Mouse (Mus musculus) spleen, postnatal 4 days (tissue): ENCODE measurements around the gene Npepps.
"Not testable (repeated sequence)": the region's sequence is repeated elsewhere in the genome, so short reads cannot be mapped to it uniquely, and the experiment has no call there.

Experiments
- DNase-seq, 2 experiments: peaks; one replicate each; pipeline ENCODE4 v3.0.0; 2022; ENCODE audit warnings: low spot score in 2 of 2

The Npepps gene

DNA sequence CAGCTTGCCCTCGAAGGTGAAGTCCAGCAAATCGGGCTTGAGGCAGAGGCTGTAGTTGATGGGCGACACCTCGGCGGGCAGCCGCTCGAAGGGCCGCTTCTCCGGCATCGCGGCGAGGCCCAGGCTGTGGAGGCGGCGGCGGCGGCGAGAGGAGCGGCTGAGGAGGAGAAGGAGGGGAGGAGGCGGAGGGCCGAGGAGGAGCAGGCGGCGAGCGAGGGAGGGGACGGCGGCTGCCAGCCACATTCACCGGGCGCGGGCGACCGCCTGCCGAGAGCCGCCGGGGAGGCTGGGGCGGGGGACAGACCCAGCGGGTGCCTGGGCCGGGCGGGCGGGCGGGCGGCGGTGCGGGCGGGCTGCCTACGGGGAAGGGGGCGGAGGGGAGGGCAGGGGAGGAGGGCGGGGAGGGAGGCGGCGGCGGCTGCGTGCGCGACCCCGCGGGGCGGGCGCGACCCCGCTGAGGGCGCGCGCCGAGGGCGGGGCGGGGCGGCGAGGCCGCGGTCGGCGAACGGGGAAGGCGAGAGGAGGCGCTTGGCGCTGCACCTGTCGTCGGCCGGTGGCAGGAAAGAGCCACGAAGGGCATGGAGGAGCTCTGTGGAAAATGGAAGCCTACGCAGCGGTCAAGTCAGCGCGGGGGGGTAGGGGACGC is at the start of gene Npepps:
Gene Npepps, minus strand, starts transcription at position 423 of the 646 bp plus-strand sequence.
- peak; percentile 80 to 90 for DNase-seq

DNA sequence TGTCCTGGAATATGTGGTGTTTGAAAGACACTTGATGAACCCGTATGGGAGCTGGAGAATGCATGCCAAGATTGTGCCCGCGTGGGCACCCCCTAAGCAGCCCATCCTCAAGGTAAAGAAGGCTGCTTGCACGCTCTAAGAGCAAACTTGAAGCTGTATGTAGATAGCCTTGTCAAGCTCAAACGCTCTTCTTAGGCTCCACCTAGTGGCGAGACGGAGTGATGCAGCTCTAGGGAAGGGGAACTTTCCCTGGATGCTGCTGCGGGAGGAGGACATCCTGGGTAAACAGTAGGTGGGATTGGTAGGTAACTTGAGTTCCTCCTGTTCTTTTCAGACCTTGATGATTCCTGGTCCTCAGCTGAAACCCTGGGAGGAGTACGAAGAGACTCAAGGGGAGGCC is 47.7 kb upstream of the Npepps start:
- peak; percentile 48 to 83 for DNase-seq

DNA sequence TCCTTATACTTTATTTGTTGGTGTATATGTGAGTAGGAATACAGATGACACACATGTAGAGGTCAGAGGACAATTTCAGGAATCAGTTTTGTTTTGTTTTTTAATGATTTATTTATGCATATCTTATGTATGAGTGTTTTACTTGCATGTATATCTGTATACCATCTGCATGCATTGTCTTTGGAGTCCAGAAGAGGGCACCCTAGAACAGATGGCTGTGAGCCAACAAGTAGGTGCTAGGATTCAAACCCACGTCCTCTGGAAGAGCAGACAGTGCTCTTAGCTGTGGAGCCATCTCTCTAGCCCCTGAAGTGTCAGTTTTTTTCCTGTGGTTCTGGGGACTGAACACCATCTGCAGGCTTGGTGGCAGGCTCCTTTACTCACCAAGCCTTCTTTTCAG is 44.8 kb upstream of the Npepps start:
- no peak for DNase-seq

DNA sequence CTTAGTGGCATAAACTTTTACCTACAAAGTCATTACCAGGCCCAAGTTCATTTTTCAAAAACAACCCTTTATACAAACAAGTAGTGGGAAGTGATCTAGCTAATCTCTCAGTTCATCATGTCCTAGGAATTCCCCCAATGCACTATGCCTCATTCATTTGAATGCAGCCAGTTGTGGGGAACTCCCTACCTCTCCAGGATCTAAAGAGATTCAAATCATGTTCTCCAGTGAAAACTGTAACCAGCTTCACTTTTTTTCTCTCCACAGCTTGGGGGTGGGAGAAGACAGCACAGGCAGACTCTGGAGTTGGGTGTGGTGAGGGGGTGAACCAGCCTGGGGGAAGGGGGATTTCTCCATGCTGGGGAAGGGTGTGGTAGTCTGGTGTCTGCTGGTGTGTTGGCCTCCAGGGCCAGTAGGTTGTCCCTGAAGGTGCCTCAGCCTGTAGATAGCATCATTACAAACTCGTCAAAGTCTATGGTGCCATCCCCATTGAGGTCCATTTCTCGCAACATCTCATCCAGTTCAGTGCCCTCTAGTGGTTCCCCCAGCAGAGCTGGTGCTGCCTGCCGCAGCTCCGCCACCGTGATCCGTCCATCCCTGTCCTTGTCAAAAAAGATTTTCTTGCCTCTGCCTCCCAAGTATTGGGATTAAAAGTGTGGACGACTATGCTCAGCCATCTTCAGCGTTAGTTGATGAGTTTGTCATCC is 41.6 kb upstream of the Npepps start:
- DNase-seq = not testable (repeated sequence)

DNA sequence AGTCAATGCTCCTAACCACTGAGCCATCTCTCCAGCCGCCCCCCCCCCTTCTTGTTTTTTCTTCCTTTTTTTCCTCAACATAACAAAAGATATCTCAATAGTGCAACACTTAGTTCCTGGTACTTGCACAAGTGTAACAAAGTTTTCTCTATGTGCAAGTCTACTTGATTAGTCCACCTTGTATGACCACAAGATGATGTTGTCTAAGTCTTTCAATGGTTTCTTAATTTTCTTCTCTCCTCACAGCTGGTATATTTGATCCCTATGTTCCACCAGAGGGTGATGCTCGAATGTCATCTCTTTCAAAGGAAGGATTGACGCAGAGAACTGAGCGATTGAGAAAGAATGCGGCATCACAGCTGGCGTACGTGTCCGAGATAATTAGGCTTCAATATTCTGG is 40.8 kb upstream of the Npepps start:
- DNase-seq = no peak

DNA sequence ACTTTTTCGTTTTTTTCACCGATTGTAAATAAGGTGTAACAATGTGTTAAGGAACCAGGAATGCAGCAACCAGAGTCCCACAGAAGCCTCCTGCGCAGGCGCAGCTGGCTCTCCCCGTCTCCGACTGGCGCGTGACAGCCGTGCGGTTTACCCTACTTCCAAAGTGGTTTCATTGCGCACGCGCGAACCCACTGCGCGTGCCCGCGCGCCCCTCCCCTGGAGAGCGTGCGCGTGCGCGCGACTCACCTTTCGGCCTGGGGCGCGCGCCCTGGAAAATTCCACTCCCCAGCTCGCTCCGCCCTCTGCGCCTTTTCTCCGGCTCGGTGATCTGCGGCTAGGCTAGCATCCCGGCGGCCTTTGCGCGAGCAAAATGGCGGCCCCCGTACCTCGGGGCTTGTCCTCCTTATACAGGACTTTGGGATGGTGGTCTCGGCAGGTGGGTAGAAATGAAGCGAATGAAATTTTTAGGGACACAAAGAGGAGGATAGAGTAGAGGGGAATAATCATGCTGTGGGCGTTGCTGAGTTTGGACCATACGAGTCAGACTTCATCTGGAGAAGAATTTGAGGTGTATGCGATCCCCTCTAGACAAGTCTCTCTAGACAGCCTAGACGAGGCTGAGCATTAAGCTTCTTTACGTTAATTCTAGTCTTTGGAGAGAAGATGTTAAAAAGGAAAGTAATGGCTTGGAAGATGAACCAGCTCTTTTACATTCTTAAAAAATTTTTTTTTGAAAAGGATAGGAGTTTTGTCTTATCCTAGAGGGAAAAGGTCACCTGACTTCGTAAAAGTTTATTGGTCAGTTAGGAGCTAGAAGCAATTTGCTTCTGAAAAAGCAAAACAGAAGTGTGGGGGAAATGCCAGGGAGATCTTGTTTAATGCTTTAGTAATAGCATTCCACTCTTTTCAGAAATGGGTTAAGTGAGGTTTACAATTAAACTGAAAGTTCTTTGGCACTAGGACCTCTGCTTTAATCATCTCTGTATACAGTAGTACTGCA is 35.4 kb upstream of the Npepps start, which contains the start of gene Mrpl45:
Gene Mrpl45, plus strand, starts transcription at position 213 of the 1,000 bp plus-strand sequence.
- peak; percentile 98 to 99 for DNase-seq

DNA sequence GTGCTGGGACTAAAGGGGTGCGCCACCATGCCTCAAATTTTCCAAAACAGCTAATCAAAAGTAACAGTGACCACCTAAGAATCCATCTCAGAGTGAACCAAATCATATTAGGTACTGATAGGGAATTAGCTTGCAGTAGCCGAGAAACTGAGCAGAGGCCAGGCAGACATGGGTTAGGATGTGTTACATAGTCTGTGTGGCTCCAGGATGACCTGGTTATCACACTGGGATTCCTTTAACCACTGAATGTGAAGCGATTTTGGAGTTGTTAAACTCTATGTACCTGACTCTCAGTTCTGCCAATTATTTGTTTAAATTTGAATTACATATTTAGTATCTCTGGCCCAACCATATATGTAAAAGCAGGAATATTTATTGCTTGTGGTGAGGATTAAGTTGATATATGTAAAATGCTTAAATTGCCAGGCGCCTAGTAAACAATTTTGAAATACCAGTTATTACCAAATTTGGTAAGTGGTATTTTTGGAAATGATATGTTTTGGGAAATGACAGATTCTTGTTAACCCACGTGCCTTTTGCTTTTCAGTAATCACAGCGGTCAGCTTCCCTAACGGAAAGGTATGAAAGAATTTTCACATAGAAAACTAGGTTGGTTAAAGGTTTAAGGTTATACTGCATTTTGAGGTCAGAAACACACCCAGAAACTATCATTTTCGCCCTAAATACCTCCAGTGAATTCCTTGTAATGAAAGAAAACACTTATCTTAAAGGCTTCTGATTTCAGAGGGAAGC is 34.5 kb upstream of the Npepps start:
- no peak for DNase-seq

DNA sequence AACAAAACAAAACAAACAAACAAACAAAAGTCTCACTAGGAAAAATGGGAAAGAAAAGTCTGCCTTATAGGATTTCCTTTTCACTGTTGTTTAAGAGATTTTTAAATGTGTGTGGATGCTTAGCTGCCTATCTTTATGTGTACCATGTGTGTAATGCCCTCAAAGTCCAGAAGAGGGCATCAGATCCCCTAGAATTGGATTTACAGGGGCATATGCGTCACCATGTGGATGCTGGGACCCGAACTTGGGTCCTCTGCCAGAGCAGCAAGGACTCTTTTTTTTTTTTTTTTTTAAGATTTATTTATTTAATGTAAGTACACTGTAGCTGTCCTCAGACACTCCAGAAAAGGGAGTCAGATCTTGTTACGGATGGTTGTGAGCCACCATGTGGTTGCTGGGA is 33.7 kb upstream of the Npepps start:
- no peak for DNase-seq

DNA sequence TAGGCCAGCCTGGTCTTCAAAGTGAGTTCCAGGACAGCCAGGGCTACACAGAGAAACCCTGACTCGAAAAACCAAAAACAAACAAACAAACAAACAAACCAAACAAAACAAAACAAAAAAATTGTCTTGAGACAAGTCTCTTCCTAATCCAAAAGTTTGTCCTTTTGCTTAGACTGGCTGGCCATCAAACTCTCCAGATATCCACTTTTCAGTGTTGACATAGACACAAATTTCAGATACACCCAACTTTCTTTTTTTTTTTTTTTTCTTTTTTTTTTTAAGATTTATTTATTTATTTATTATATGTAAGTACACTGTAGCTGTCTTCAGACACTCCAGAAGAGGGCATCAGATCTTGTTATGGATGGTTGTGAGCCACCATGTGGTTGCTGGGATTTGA is 32.4 kb upstream of the Npepps start:
- DNase-seq = not testable (repeated sequence)

DNA sequence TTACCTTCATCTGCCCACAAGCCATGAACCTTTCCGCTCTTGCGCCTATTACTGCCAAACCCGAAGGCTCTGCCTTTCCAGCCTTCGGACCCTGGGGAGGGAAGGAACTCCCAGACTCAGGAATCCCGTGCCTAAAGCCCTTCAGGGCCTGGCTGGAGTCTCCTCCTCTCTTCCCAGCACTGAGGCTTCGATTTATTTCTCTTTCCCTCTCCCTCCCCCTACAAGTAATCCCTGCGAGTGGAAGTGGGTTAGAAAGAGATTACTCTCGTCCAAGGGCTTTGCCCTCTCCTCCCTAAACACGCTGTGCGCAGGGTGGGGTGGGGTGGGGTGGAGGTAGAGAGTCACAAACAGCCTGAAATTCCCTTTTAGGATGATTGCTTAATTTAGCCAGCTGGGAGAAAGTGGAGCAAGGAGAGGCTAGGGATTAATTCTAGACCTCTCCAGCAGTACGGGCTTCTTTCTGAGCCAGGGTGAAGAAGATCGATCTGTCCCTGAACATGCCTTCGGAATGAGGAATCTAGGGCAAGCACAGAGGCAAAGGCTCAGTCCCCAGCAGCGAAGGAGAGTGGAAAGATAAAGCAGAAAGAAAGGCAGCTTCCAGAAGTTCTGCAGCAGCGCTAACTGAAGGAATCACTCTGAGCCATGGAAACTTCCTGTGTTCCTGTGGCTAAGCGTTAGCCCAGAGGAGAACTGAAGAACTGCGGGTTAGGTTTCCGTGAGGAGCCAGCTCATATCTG is 30.6 kb upstream of the Npepps start:
- no peak for DNase-seq

DNA sequence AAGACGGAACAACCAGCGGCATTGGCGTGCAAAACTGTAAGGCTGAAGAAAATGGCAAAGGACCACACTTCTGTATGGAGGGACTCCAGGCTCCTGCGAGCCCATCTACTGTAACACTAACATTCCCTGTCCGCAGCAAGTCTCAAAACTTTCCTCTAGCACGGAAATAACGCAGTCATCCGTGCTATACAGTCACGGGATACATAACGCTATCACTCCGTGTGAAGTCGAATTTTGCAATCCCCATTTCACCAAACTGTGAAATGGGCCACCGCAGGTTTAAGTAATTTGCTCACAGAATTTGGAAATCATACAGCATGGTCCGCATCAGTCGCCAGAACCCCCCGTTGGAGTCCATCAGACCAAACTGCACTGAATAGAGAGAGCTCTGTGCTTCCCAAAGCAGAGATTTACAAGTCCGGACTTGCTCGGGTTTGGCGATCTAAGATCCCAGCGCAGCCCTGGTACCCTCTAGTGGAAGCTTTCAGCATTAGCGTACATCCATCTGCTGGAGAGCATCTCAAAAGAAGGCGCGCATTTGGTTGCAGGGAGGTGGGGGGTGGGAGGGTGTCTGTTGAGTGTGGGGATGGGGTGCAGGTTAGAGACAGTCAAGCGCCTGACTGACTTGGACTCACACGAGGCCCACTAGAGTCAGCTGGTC is 29.6 kb upstream of the Npepps start:
- peak; percentile 49 to 72 for DNase-seq

DNA sequence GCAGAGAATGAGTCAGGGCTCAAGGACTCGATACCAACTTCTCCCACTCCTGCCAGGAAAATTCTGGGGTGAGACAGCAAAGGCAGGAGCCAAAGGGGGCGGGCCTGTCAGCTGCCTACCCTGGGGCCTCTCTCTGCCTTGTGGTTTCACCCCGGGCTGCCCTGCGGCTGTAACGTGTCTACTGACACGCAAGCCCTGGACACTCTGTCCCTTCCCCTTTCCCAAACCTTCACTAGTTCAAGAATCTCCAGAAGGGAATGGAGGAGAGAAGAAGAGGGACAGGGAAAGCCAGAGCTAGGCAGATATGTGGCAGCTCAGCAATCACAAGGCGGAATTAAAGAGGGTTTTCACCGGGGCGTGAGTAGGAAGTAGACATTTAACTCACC is 29.0 kb upstream of the Npepps start:
- peak; percentile 28 to 67 for DNase-seq

DNA sequence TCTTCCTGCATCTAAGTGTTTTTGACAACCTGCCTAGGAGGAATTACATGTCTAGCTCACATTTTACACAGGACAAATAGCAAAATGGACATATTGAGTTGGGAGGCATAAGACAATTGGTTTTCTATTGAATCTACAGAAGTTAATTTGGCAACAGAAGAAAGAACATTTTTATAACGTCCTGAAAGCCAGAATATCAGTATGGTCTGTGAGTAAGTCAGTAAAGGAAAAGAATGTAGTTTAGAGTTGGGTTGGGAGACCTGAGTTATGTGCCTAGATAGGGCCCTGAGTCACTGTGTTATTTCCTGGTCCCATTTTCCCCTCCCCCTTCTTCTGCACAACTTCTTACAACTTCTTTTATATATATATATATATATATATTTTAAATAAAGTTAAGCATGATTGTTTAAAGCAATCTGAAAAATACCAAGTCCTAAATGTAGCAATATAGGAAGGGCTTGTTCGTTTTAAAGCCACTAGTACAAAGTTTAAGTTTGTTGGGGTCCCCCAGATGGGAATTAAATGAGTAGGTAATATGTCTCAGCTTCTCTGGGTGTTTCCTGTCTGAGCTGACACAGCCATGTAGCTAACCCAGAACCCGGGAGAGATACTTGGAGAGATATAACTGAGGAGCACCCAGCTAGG is 28.5 kb upstream of the Npepps start:
- no peak for DNase-seq

DNA sequence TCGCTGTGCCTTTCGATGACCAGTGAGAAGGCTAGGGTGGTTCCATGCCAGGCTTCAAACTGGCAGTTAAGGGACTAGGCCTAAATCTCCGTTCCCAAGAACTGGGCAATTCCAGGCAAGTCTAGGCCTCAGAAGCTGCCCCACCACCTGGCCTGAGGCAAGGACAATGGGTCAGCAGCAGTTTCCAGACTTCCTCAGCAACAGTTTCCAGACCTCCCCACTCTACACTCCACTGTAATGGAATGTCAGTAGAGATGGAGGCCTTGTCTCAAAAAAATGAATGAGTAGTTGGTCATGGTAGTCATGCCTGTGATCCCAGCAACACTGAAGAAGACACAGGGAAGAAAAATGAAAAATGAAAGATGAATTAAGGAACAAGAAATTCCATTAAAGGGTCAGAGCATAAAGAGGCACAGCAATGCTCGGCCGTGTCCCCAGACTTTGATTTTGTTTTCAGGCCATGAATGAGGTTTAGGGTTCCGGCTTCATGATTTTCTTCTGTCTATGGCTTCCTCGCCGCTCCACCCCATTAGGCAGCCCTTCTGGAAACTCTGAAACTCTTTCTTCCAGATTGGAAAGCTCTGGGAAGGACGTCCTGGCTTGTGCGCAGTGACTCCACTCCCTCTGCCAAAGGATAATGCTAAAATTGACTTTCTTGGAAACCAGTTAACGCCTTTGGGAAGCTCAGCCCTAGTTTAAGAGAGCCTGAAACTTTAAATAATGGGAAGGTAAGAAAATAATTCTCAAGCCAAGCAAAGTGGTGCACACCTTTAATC is 27.0 kb upstream of the Npepps start:
- DNase-seq = no peak

DNA sequence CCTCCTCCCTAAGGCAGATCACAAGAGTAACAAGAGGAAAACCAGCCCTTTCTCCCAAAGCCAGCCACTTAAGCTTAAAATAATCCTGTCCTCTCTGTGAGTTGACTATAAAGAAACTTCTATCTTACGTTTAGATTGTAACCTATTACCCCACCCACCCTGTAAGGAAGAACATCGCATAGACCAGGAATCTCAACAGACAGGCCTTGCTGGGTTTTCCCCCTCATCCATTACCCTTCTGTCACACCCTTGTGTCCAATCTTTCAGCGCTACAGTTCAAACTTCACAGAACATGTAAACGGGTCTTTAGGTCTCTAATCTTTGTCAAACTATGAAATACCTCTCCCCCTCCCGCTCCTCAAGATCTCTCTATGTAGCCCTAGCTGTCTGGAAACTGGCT is 24.2 kb upstream of the Npepps start:
- DNase-seq = no peak

DNA sequence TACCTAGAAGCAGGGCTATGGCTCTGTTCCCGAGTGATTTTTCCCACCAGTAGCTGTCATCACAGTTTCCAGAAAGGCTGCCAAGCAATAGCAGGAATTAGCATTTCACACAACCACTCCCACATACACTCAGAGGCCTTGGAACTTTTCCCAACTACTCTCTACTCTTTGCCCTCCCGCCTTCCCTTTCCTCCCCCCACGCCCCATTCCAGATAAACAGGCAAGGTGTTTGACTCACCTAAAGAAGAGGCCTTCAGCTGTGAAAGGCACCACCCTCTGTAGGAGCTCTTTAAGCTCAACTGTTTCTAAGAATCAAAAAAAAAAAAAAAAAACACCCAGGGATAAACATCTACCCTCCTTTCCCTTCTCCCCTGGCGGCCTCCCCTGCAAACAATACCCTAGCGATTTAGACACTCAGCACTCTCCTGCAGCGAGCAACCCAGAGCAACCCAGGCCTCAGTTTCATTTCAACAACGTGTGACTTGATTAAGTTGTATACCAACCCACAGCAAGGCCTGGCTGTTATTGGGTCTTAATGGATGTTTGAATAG is 21.9 kb upstream of the Npepps start:
- no peak for DNase-seq

DNA sequence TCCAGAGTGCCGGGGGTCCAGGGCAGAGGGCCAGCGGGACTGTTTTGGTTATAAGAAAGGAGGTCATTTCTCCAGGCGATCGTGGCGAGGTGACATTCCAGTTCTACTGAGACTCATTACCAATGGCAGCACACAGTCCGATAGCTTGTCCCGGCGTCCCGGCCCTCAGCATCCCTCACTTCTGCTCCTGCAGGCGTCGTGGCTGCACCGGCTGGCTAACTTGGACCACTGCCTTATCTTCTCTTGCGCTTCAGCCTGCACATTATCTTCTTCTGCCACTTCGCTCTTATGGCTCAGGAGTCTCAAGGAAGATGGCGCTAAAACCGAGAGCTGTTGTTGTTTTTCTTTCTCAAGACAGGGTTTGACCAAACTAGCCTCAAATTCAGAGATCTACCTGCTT is 21.0 kb upstream of the Npepps start:
- DNase-seq = no peak

DNA sequence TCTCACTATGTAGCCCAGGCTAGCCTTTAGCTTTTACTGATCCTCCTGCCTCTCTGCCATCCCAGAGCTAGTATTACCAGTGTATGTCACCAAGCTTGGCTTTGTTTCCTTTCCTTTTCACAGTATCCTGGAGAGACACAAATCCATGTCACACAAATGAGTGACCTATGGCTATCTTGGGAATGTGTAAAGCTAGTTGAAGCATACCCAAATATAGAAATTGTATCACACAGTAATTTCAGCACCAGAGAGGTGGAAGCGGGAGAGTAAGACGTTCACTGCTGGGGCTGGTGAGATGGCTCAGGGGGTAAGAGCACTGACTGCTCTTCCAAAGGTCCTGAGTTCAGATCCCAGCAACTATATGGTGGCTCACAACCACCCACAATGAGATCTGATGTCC is 19.5 kb upstream of the Npepps start:
- DNase-seq = no peak

DNA sequence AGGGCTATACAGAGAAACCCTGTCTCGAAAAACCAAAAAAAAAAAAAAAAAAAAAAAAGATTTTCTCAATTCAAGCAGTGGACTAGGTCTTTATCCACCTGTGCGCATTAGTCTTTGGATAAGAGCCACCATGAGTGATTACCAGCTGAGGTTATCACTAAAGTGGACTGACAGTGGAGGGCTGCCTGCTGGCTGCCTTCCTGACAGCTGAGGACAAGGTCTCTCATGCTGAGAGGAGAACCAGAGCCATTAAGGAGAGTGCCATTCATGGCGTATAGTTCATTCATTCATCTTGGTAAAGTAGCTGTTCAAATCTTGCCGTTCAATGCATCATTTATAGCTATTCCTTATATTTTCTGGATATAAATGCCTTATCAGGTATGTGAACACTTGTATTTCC is 16.1 kb upstream of the Npepps start:
- DNase-seq = no peak
